Mouse (Mus musculus) liver, embryonic 14.5 days (tissue): ENCODE measurements at regions not wholly inside any gene's neighbourhood (a gene's known extent, or its start where the extent isn't known, plus 50 kb on each side); places are given as distances from the start of the nearest gene placed in this dataset.

Experiments used
- CTCF ChIP-seq: IDR thresholded peaks from 2 replicates; pipeline ENCODE4 v1.5.1; 2016; ENCODE audit warnings: antibody characterized with exemption, low read depth, control low read depth
- EP300 ChIP-seq: IDR thresholded peaks from 2 replicates; pipeline ENCODE4 v1.6.1; 2016; ENCODE audit warnings: antibody characterized with exemption, low read depth

GRCm38 (mm10) chr15:38588268-38588667, 1162.9 kb downstream of the 4930447A16Rik start:
- TF ChIP-seq EP300 (no peak), CTCF (no peak)
